Mouse (Mus musculus) C2C12 (cell line): Measurements from ENCODE around the gene Gucy2g. TPM values are rescaled to one million over a fixed set of nuclear protein-coding genes. Genes with fewer than 3 reads are reported as not detected.
"Not testable (repeated sequence)": the region's sequence is repeated elsewhere in the genome, so short reads cannot be mapped to it uniquely, and the experiment has no call there.

Source experiments
- H3K27me3 ChIP-seq: one replicate; pipeline ENCODE4 v1.6.1; 2011; ENCODE audit not compliant: control insufficient read depth, insufficient read depth, insufficient read length
- H3K36me3 ChIP-seq: one replicate; pipeline ENCODE4 v1.6.1; 2011; ENCODE audit not compliant: control insufficient read depth, insufficient read depth
- H3K4me3 ChIP-seq: one replicate; pipeline ENCODE4 v1.5.1; 2011; ENCODE audit warnings: mild to moderate bottlenecking, control low read depth; ENCODE audit not compliant: poor library complexity, insufficient read depth, severe bottlenecking
- H3K79me2 ChIP-seq: one replicate; pipeline ENCODE4 v1.6.1; 2011; ENCODE audit not compliant: control insufficient read depth, insufficient read depth
- H3K79me3 ChIP-seq: one replicate; pipeline ENCODE4 v1.6.1; 2011; ENCODE audit warnings: low read depth, control low read depth
- H3ac ChIP-seq: one replicate; pipeline ENCODE3; 2011; ENCODE audit warnings: low read depth; ENCODE audit not compliant: control insufficient read depth, insufficient read length
- CEBPB ChIP-seq: IDR thresholded peaks from one replicate; pipeline ENCODE4 v1.6.1; 2011; ENCODE audit warnings: low read depth, mild to moderate bottlenecking, control low read depth, moderate library complexity
- CTCF ChIP-seq: IDR thresholded peaks from one replicate; pipeline ENCODE4 v1.5.1; 2011; ENCODE audit not compliant: control insufficient read depth, insufficient read depth, insufficient read length
- FOSL1 ChIP-seq: IDR thresholded peaks from one replicate; pipeline ENCODE4 v1.8.0; 2011; ENCODE audit warnings: mild to moderate bottlenecking, low read length; ENCODE audit not compliant: poor library complexity, insufficient read depth, severe bottlenecking
- MAX ChIP-seq: IDR thresholded peaks from one replicate; pipeline ENCODE4 v1.6.1; 2011; ENCODE audit warnings: mild to moderate bottlenecking, control low read depth
- MYOD1 ChIP-seq: IDR thresholded peaks from one replicate; pipeline ENCODE4 v1.6.1; 2011; ENCODE audit warnings: low read depth; ENCODE audit not compliant: control insufficient read depth, insufficient read length
- MYOG ChIP-seq: IDR thresholded peaks from one replicate; pipeline ENCODE4 v1.6.1; 2011; ENCODE audit not compliant: control insufficient read depth, insufficient read length; ENCODE audit errors: extremely low read depth
- USF1 ChIP-seq: IDR thresholded peaks from one replicate; pipeline ENCODE4 v1.6.1; 2011; ENCODE audit warnings: low read depth, mild to moderate bottlenecking, control low read depth, moderate library complexity
- polyA plus RNA-seq: library from polyadenylated mRNA; unstranded; fragments of >200 nt; fragmentation: generic; extraction: Trizol; gene quantifications from one replicate; pipeline ENCODE4 v1.2.1, GENCODE M21; 2012; ENCODE audit warnings: missing spikeins

The Gucy2g gene
- polyA plus RNA-seq, 1 experiment: 0.02 TPM

- no peaks in the 10 kb centered on the region for H3K79me3 ChIP-seq
- TF ChIP-seq CTCF (no peak), MYOG (no peak), FOSL1 (no peak), MAX (no peak), MYOD1 (no peak), CEBPB (no peak), USF1 (no peak)
- no peak overlapping the region for H3ac ChIP-seq
- no peaks in the 10 kb centered on the region for H3K79me2 ChIP-seq
- H3K36me3 ChIP-seq: no peaks in the 10 kb centered on the region
- H3K27me3 ChIP-seq: peaks cover 27% of the 10 kb centered on the region
- H3K4me3 ChIP-seq: no peak overlapping the region
Observed at GRCm38 (mm10) chr19:55184442-55184841, 56.6 kb downstream of the Gucy2g start.

- H3K79me2 ChIP-seq: no peaks in the 10 kb centered on the region
- no peak within 1 kb of the TSS for H3ac ChIP-seq
- TF ChIP-seq CEBPB (no peak), MYOG (no peak), MAX (no peak), USF1 (no peak), CTCF (no peak), FOSL1 (no peak), MYOD1 (no peak)
- H3K36me3 ChIP-seq: no peaks in the 10 kb centered on the region
- H3K4me3 ChIP-seq: no peak within 1 kb of the TSS
- peaks cover 54% of the 10 kb centered on the region for H3K27me3 ChIP-seq
- H3K79me3 ChIP-seq: no peaks in the 10 kb centered on the region
Observed at GRCm38 (mm10) chr19:55180433-55180832, 60.6 kb downstream of the Gucy2g start, which contains the start of gene Tectb. TSS of gene Tectb (plus strand) at chr19:55180733.

DNA sequence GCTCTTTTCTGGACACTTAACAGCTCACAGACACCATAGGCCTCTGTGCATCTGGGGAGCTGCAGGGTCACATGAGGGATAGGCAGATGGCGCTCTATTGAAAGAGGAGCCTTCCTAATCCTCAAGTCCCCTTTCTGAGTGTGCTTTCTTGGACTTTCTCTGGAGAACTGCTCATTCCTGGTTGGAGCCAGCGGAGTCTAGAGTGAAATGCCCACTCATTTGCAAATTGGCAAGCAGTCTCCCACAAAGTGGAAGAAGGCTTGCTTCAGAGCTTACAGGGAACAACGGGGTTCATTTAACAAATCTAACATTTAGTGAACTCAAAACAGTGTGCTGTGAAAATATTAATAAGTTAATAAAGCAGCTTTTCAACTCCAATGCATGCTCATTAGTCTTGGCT is 63.9 kb downstream of the Gucy2g start:
- Histone ChIP-seq H3ac (no peak overlapping the region), H3K36me3 (no peaks in the 10 kb centered on the region), H3K79me2 (no peaks in the 10 kb centered on the region), H3K79me3 (no peaks in the 10 kb centered on the region), H3K4me3 (no peak overlapping the region), H3K27me3 (peaks cover 46% of the 10 kb centered on the region)
- TF ChIP-seq CTCF (no peak), CEBPB (no peak), USF1 (no peak), FOSL1 (no peak), MAX (no peak), MYOG (no peak), MYOD1 (no peak)

DNA sequence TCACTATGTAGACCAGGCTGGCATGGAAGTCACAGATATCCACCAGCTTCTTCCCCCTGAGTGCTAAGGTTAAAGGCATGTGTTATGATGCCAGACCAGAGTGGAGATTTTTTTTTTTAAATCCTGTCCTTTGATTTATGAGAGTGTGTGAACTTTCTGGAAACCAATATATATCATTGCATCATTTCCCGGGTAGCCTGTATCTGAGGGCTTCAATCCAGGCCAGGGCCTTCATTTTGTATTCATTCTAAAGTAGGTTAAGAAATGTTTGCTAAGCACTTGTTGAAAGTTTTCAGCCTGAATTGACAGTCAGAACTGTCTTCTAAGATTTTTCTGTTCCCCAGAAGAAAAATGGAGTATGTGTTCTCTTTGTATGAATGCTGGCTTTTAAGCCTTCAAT is 69.5 kb downstream of the Gucy2g start:
- peaks cover 9% of the 10 kb centered on the region for H3K27me3 ChIP-seq
- TF ChIP-seq USF1 (no peak), CEBPB (no peak), MAX (no peak), MYOD1 (no peak), CTCF (no peak), MYOG (no peak), FOSL1 (no peak)
- no peaks in the 10 kb centered on the region for H3K79me2 ChIP-seq
- no peaks in the 10 kb centered on the region for H3K36me3 ChIP-seq
- H3K79me3 ChIP-seq: no peaks in the 10 kb centered on the region
- no peak overlapping the region for H3ac ChIP-seq
- no peak overlapping the region for H3K4me3 ChIP-seq

- no peaks in the 10 kb centered on the region for H3K27me3 ChIP-seq
- H3K79me3 ChIP-seq: no peaks in the 10 kb centered on the region
- no peaks in the 10 kb centered on the region for H3K36me3 ChIP-seq
- H3K79me2 ChIP-seq: no peaks in the 10 kb centered on the region
- TF ChIP-seq CTCF: no peak
- TF ChIP-seq MYOG: no peak
- no peak for TF ChIP-seq CEBPB
- no peak overlapping the region for H3K4me3 ChIP-seq
- no peak overlapping the region for H3ac ChIP-seq
Observed at GRCm38 (mm10) chr19:55170399-55170798, 70.6 kb downstream of the Gucy2g start.

DNA sequence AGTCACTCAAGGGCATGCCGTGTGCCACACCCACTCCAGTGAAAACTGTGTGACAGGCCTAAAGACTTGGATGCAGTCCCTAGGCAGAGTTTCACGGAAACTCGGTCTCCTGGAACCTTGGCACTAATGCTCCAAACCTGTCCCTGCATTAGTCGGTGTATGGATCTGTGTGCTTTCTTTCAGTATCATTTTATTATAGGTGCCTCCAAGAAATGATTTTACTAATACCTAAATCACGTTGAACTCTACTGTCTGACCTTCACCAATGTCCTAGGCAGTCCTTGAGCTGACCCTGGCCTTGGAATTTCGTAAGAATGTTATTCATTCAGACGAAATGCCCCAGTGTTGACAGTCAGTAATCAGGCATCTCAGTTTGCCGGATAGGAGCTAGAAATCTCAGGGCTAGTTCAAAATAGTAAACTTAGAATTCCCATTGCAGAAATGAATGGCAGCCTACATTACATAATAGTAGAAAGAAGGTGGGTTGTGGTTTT is 71.8 kb downstream of the Gucy2g start:
- not testable (repeated sequence) for H3K27me3 ChIP-seq, H3K79me3 ChIP-seq, H3K4me3 ChIP-seq, H3ac ChIP-seq, H3K36me3 ChIP-seq, H3K79me2 ChIP-seq

GRCm38 (mm10) chr19:55168360-55168759 is 72.7 kb downstream of the Gucy2g start:
- no peaks in the 10 kb centered on the region for H3K79me3 ChIP-seq
- no peak overlapping the region for H3ac ChIP-seq
- H3K4me3 ChIP-seq: no peak overlapping the region
- no peaks in the 10 kb centered on the region for H3K79me2 ChIP-seq
- peaks cover 6% of the 10 kb centered on the region for H3K27me3 ChIP-seq
- no peaks in the 10 kb centered on the region for H3K36me3 ChIP-seq
- TF ChIP-seq USF1 (no peak), MYOD1 (no peak), FOSL1 (no peak), CTCF (no peak), CEBPB (no peak)
